8 mouse cellular contexts compared by ENCODE assay signal in genomic region chr14:40964881-40965280, GRCm38 (mm10). TPM values are rescaled to one million over a fixed set of nuclear protein-coding genes. Genes with fewer than 3 reads are reported as not detected.
DNase-seq lines count a peak whose midpoint lies in the region; ATAC-seq and TF ChIP-seq lines count a peak whose summit lies in the region.

No protein-coding gene starts in this region.

- no peak for ATAC-seq in embryonic facial prominence, embryonic 15.5 days (ENCODE audit: insufficient number of reproducible peaks, low FRiP score, low TSS enrichment, low read depth)
- ATAC-seq in kidney, embryonic 15.5 days (replicated peaks; ENCODE audit: low FRiP score): no peak
- ATAC-seq in megakaryocyte progenitor cell, adult 5-6 weeks (replicated peaks; ENCODE audit: poor library complexity): no peak

- peak overlapping the region; percentile 90 for H3K27ac ChIP-seq in layer of hippocampus, adult 2 months
- H3K27ac ChIP-seq in embryonic facial prominence, embryonic 15.5 days (replicated peaks): peak overlapping the region; percentile 17; the same call in 1 of the 2 replicates
- peak overlapping the region; percentile 95 for H3K27ac ChIP-seq in kidney, embryonic 15.5 days

- peak overlapping the region; percentile 60 for H3K4me2 ChIP-seq in embryonic facial prominence, embryonic 15.5 days (replicated peaks)
- peak overlapping the region; percentile 79 for H3K4me2 ChIP-seq in kidney, embryonic 15.5 days
- H3K4me2 ChIP-seq in myocyte (ENCODE audit: low read depth): peak overlapping the region; percentile 84

- H3K4me1 ChIP-seq in embryonic facial prominence, embryonic 15.5 days: peaks cover 57% of the 10 kb centered on the region
- peaks cover 59% of the 10 kb centered on the region for H3K4me1 ChIP-seq in kidney, embryonic 15.5 days

- peak overlapping the region; percentile 100 for H3K4me3 ChIP-seq in layer of hippocampus, adult 2 months
- peak overlapping the region; percentile 80 for H3K4me3 ChIP-seq in embryonic facial prominence, embryonic 15.5 days (replicated peaks)
- peak overlapping the region; percentile 87 for H3K4me3 ChIP-seq in kidney, embryonic 15.5 days (replicated peaks)
- peak overlapping the region; percentile 94 for H3K4me3 ChIP-seq in myocyte

- DNase-seq in layer of hippocampus, adult 2 months (ENCODE audit: low spot score in 2 of 2): no peak
- no peak for DNase-seq in layer of hippocampus, postnatal 25 days (ENCODE audit: extremely low spot score in 1 of 2, low spot score in 1 of 2)
- DNase-seq in ovary, postnatal 10 days (ENCODE audit: low spot score): no peak
- DNase-seq in gastrocnemius, postnatal 14 days: no peak

- no peaks in the 10 kb centered on the region for H3K36me3 ChIP-seq in embryonic facial prominence, embryonic 15.5 days
- no peaks in the 10 kb centered on the region for H3K36me3 ChIP-seq in kidney, embryonic 15.5 days
- H3K36me3 ChIP-seq in myocyte (ENCODE audit: control insufficient read depth, insufficient read depth): no peaks in the 10 kb centered on the region

- H3K79me2 ChIP-seq in myocyte (ENCODE audit: control insufficient read depth, insufficient read depth): peaks cover 50% of the 10 kb centered on the region

- intact Hi-C loops in gastrocnemius, postnatal 14 days (cut with DNase I; ENCODE audit: low total_unique reads): no loop called here

- no peak overlapping the region for H3K9ac ChIP-seq in embryonic facial prominence, embryonic 15.5 days
- peak overlapping the region; percentile 93; the same call in 1 of the 2 replicates for H3K9ac ChIP-seq in kidney, embryonic 15.5 days

- no peaks in the 10 kb centered on the region for H3K27me3 ChIP-seq in embryonic facial prominence, embryonic 15.5 days
- H3K27me3 ChIP-seq in kidney, embryonic 15.5 days: no peaks in the 10 kb centered on the region
- no peaks in the 10 kb centered on the region for H3K27me3 ChIP-seq in myocyte (ENCODE audit: control insufficient read depth, insufficient read depth, insufficient read length)

- no peak overlapping the region for H3ac ChIP-seq in myocyte (ENCODE audit: control insufficient read depth, insufficient read length)

- no peaks in the 10 kb centered on the region for H3K9me3 ChIP-seq in embryonic facial prominence, embryonic 15.5 days (replicated peaks)
- no peaks in the 10 kb centered on the region for H3K9me3 ChIP-seq in kidney, embryonic 15.5 days (replicated peaks)

- TF ChIP-seq POLR2A in myocyte (IDR thresholded peaks at IDR 0.05; ENCODE audit: insufficient read length, low read depth): no peak

- TF ChIP-seq CTCF in layer of hippocampus, adult 2 months (conservative IDR thresholded peaks at IDR 0.05): no peak

TF ChIP-seq in myocyte, 11 proteins besides CTCF, POLR2A, EP300 and RAD21:
- no peak for TF ChIP-seq SRF (IDR thresholded peaks at IDR 0.05; ENCODE audit: control insufficient read depth, insufficient read length, low read depth)
- peak in 2 of 3 experiments; percentile 13 to 61 for TF ChIP-seq MYOD1 (IDR thresholded peaks at IDR 0.05; ENCODE audit: control insufficient read depth in 1 of 3, insufficient read length in 2 of 3, low read depth in 2 of 3)
- no peak for TF ChIP-seq REST (IDR thresholded peaks at IDR 0.05; ENCODE audit: insufficient read depth, insufficient read length)
- TF ChIP-seq MYOG (IDR thresholded peaks at IDR 0.05; ENCODE audit: control insufficient read depth in 1 of 3, insufficient read depth in 1 of 3, insufficient read length in 2 of 3, low read depth in 2 of 3): no peak
- no peak for TF ChIP-seq CEBPB (IDR thresholded peaks at IDR 0.05; ENCODE audit: insufficient read depth, poor library complexity, severe bottlenecking)
TF ChIP-seq in myocyte: peak in this region for 1.

RNA-seq across cellular contexts. Expression of gene Tspan14, which starts 1.7 kb away (rescaled TPM):
- 10 to 100 TPM; 27.0 to 30.0 TPM for total RNA-seq in layer of hippocampus, adult 2 months (2021)
- 10 to 100 TPM; 40.9 to 41.0 TPM for total RNA-seq in layer of hippocampus, postnatal 25 days (2021)
- 84.7 and 86.6 TPM in 2 replicates for polyA plus RNA-seq in embryonic facial prominence, embryonic 15.5 days (2015; fragmentation: Nextera tagmentation; extraction: Ambion mirVana)
- polyA plus RNA-seq in kidney, embryonic 15.5 days (2015; fragmentation: Nextera tagmentation; extraction: Ambion mirVana): 109 and 112 TPM in 2 replicates
- 90.6 TPM for polyA plus RNA-seq in myocyte (2012; fragmentation: generic; extraction: Trizol)
- 10 to 100 TPM; 16.3 to 16.8 TPM for total RNA-seq in gastrocnemius, postnatal 14 days (2021)
- total RNA-seq in megakaryocyte progenitor cell, adult 5-6 weeks (2015): 30.7 and 36.6 TPM in 2 replicates
- total RNA-seq in megakaryocyte progenitor cell, adult 5-6 weeks (2017): 35.6 and 42.0 TPM in 2 replicates

RNA-seq across cellular contexts. Expression of gene Fam213a, which starts 48.7 kb away (rescaled TPM):
- 100 to 1,000 TPM; 154 to 159 TPM for total RNA-seq in layer of hippocampus, adult 2 months (2021)
- total RNA-seq in layer of hippocampus, postnatal 25 days (2021): 100 to 1,000 TPM; 160 to 181 TPM
- polyA plus RNA-seq in embryonic facial prominence, embryonic 15.5 days (2015; fragmentation: Nextera tagmentation; extraction: Ambion mirVana): 89.0 and 91.4 TPM in 2 replicates
- 96.8 and 103 TPM in 2 replicates for polyA plus RNA-seq in kidney, embryonic 15.5 days (2015; fragmentation: Nextera tagmentation; extraction: Ambion mirVana)
- polyA plus RNA-seq in myocyte (2012; fragmentation: generic; extraction: Trizol): 1.8 TPM
- 1 to 10 TPM; 8.4 to 9.7 TPM for total RNA-seq in gastrocnemius, postnatal 14 days (2021)
- 10.8 and 20.4 TPM in 2 replicates for total RNA-seq in megakaryocyte progenitor cell, adult 5-6 weeks (2015)
- total RNA-seq in megakaryocyte progenitor cell, adult 5-6 weeks (2017): 8.7 and 15.3 TPM in 2 replicates

Comparison
In these comparisons a context has a peak if more than half of its experiments do, and no peak if none do; other contexts are left out.
1. H3K27ac ChIP-seq: peak in every context shown above with its lines; median percentile 95 in kidney, embryonic 15.5 days; 90 in layer of hippocampus, adult 2 months; 17 in embryonic facial prominence, embryonic 15.5 days.
2. RNA of gene Fam213a, which starts 48.7 kb away (total RNA-seq): 160 to 181 TPM in layer of hippocampus, postnatal 25 days and 154 to 159 TPM in layer of hippocampus, adult 2 months; 8.7 to 20.4 TPM in megakaryocyte progenitor cell, adult 5-6 weeks and 8.4 to 9.7 TPM in gastrocnemius, postnatal 14 days; every median in the first group is over 4 times any median in the second.
3. Peak in every context shown above with its lines, with median percentiles within 50 percentile points of each other: H3K4me3 ChIP-seq and H3K4me2 ChIP-seq.